Mouse (Mus musculus) myocyte (in vitro differentiated cells): ENCODE results near the gene Them7. TPM values are rescaled to one million over a fixed set of nuclear protein-coding genes. Genes with fewer than 3 reads are reported as not detected.

Source experiments
- H3K27me3 ChIP-seq: one replicate; pipeline ENCODE4 v1.6.1; 2011; ENCODE audit not compliant: control insufficient read depth, insufficient read depth, insufficient read length
- H3K36me3 ChIP-seq: one replicate; pipeline ENCODE4 v1.6.1; 2011; ENCODE audit not compliant: control insufficient read depth, insufficient read depth
- H3K4me2 ChIP-seq: one replicate; pipeline ENCODE4 v1.6.1; 2011; ENCODE audit warnings: low read depth, control low read depth
- H3K4me3 ChIP-seq: one replicate; pipeline ENCODE4 v1.5.1; 2011; ENCODE audit warnings: mild to moderate bottlenecking, control low read depth, moderate library complexity
- H3K79me2 ChIP-seq: one replicate; pipeline ENCODE4 v1.6.1; 2011; ENCODE audit not compliant: control insufficient read depth, insufficient read depth
- H3ac ChIP-seq: one replicate; pipeline ENCODE4 v1.6.1; 2011; ENCODE audit not compliant: control insufficient read depth, insufficient read length
- CEBPB ChIP-seq: IDR thresholded peaks from 2 replicates; pipeline ENCODE4 v1.6.1; 2011; ENCODE audit warnings: mild to moderate bottlenecking, moderate library complexity; ENCODE audit not compliant: poor library complexity, insufficient read depth, severe bottlenecking
- E2F4 ChIP-seq: IDR thresholded peaks from one replicate; pipeline ENCODE4 v1.6.1; 2011; ENCODE audit warnings: mild to moderate bottlenecking, control low read depth, moderate library complexity; ENCODE audit not compliant: insufficient read depth
- MAX ChIP-seq: IDR thresholded peaks from one replicate; pipeline ENCODE4 v1.6.1; 2011; ENCODE audit warnings: low read depth, mild to moderate bottlenecking, control low read depth
- MYOD1 ChIP-seq, 3 experiments: IDR thresholded peaks; one replicate each; pipeline ENCODE4 v1.6.1; 2011; ENCODE audit warnings: control low read depth in 2 of 3, low read depth in 2 of 3, mild to moderate bottlenecking in 2 of 3, moderate library complexity in 1 of 3; ENCODE audit not compliant: insufficient read length in 2 of 3, control insufficient read depth in 1 of 3
- MYOG ChIP-seq, 3 experiments: IDR thresholded peaks; one replicate each; pipeline ENCODE4 v1.6.1; 2011; ENCODE audit warnings: control low read depth in 2 of 3, low read depth in 2 of 3, mild to moderate bottlenecking in 2 of 3; ENCODE audit not compliant: insufficient read length in 2 of 3, control insufficient read depth in 1 of 3, insufficient read depth in 1 of 3
- POLR2A ChIP-seq: IDR thresholded peaks from one replicate; pipeline ENCODE4 v1.6.1; 2011; ENCODE audit warnings: low read depth, mild to moderate bottlenecking, control low read depth, moderate library complexity; ENCODE audit not compliant: insufficient read length
- POLR2AphosphoS2 ChIP-seq: IDR thresholded peaks from one replicate; pipeline ENCODE4 v1.6.1; 2011; ENCODE audit warnings: low read depth, control low read depth; ENCODE audit not compliant: insufficient read length
- REST ChIP-seq: IDR thresholded peaks from one replicate; pipeline ENCODE4 v1.6.1; 2011; ENCODE audit warnings: mild to moderate bottlenecking, control low read depth, moderate library complexity; ENCODE audit not compliant: insufficient read depth, insufficient read length
- SRF ChIP-seq: IDR thresholded peaks from one replicate; pipeline ENCODE4 v1.6.1; 2011; ENCODE audit warnings: low read depth; ENCODE audit not compliant: control insufficient read depth, insufficient read length
- TCF12 ChIP-seq: IDR thresholded peaks from one replicate; pipeline ENCODE4 v1.6.1; 2011; ENCODE audit warnings: mild to moderate bottlenecking, control low read depth; ENCODE audit not compliant: poor library complexity, insufficient read depth, severe bottlenecking
- TCF3 ChIP-seq: IDR thresholded peaks from one replicate; pipeline ENCODE4 v1.6.1; 2011; ENCODE audit warnings: low read depth, control low read depth; ENCODE audit not compliant: insufficient read length
- USF1 ChIP-seq: IDR thresholded peaks from one replicate; pipeline ENCODE4 v1.6.1; 2011; ENCODE audit warnings: low read depth, mild to moderate bottlenecking, control low read depth, moderate library complexity
- polyA plus RNA-seq: library from polyadenylated mRNA; unstranded; fragments of >200 nt; fragmentation: generic; extraction: Trizol; gene quantifications from one replicate; pipeline ENCODE4 v1.2.1, GENCODE M21; 2012; ENCODE audit warnings: missing spikeins

The Them7 gene
- polyA plus RNA-seq, 1 experiment, result not detected

DNA sequence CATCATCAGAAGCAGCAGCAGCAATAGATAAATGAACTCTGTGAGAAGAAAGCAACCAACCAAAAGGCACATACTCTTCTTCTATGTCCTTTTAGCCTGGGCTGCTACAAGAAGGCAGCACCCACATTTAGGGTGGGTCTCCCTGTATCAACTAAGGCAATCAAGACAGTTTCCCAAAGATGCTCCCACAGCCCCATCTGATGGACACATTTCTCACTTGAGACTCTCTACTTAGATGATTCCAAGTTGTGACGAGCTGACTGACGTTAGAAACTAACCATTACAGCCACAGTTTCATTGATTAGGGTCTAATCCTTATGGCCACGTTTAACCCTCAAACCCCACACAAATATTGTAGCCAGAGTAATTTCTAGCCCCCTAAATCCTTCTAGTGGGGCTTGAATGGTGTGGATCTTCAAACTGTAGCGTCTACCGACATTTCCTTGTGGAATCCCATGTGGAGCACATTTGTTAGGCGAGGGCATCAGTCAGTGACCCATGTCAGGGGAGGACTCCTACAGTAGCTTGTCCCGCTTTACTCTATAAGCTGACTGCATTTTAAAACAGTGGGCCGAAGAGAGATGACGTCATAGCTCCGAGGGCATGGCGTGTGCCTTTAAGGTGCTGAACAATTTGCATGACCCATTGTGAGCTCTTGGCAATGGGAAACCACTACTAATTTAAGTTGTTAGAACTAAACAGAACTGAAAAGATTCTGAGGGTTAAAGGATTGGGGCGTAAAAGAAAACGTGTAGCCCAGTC is 38.2 kb upstream of the Them7 start:
- TF ChIP-seq MYOG (IDR thresholded peaks at IDR 0.05; ENCODE audit: control insufficient read depth in 1 of 3, insufficient read depth in 1 of 3, insufficient read length in 2 of 3, low read depth in 2 of 3), result no peak
- TF ChIP-seq REST, result no peak
- no peak for TF ChIP-seq USF1
- TF ChIP-seq MAX, result no peak
- TF ChIP-seq MYOD1 (IDR thresholded peaks at IDR 0.05; ENCODE audit: control insufficient read depth in 1 of 3, insufficient read length in 2 of 3, low read depth in 2 of 3), result no peak
- TF ChIP-seq SRF, result no peak
- TF ChIP-seq TCF12, result no peak
- TF ChIP-seq POLR2A, result no peak
- no peak for TF ChIP-seq TCF3
- TF ChIP-seq E2F4, result no peak
- no peak for TF ChIP-seq CEBPB
- TF ChIP-seq POLR2AphosphoS2, result no peak
- H3K27me3 ChIP-seq, result no peaks in the 10 kb centered on the region

GRCm38 (mm10) chr2:105186591-105186990 is 37.5 kb upstream of the Them7 start:
- Histone ChIP-seq H3ac (no peak overlapping the region), H3K4me2 (no peak overlapping the region), H3K27me3 (no peaks in the 10 kb centered on the region), H3K4me3 (no peak overlapping the region), H3K79me2 (no peaks in the 10 kb centered on the region), H3K36me3 (no peaks in the 10 kb centered on the region)
- TF ChIP-seq TCF3 (no peak), POLR2A (no peak), E2F4 (no peak), MYOD1 (IDR thresholded peaks at IDR 0.05; ENCODE audit: control insufficient read depth in 1 of 3, insufficient read length in 2 of 3, low read depth in 2 of 3) (no peak), SRF (no peak), TCF12 (no peak), CEBPB (no peak)

More for the DNA sequence above, 38.2 kb upstream of the Them7 start:
- no peak overlapping the region for H3K4me2 ChIP-seq
- H3K4me3 ChIP-seq, result no peak overlapping the region
- H3K79me2 ChIP-seq, result no peaks in the 10 kb centered on the region
- H3K36me3 ChIP-seq, result no peaks in the 10 kb centered on the region
- no peak overlapping the region for H3ac ChIP-seq

DNA sequence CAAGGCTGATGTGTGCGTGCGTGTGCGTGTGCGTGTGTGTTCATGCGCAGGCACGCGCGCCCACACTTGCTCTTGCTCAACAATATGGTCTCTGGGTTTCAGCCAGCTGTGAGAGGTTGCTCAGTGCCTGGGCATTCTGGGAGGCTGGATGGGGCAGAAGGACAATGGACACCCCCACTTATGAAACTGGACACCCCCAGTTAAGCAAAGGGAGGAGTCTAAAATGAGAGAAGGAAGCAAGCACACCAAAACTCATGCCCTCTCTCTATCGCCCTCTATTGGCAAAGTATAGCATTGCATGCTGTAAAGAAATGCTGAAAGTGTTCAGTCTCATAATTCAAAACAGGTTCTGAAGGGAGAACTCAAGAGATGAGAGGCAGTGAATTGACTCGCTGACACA is 35.9 kb upstream of the Them7 start:
- Histone ChIP-seq H3K79me2 (no peaks in the 10 kb centered on the region), H3K4me2 (no peak overlapping the region), H3ac (no peak overlapping the region), H3K36me3 (no peaks in the 10 kb centered on the region), H3K4me3 (no peak overlapping the region), H3K27me3 (no peaks in the 10 kb centered on the region)
- TF ChIP-seq MAX (no peak), POLR2AphosphoS2 (no peak), SRF (no peak), MYOD1 (IDR thresholded peaks at IDR 0.05; ENCODE audit: control insufficient read depth in 1 of 3, insufficient read length in 2 of 3, low read depth in 2 of 3) (no peak), CEBPB (no peak), E2F4 (no peak), REST (no peak), POLR2A (no peak), MYOG (IDR thresholded peaks at IDR 0.05; ENCODE audit: control insufficient read depth in 1 of 3, insufficient read depth in 1 of 3, insufficient read length in 2 of 3, low read depth in 2 of 3) (no peak), USF1 (no peak), TCF12 (no peak), TCF3 (no peak)

DNA sequence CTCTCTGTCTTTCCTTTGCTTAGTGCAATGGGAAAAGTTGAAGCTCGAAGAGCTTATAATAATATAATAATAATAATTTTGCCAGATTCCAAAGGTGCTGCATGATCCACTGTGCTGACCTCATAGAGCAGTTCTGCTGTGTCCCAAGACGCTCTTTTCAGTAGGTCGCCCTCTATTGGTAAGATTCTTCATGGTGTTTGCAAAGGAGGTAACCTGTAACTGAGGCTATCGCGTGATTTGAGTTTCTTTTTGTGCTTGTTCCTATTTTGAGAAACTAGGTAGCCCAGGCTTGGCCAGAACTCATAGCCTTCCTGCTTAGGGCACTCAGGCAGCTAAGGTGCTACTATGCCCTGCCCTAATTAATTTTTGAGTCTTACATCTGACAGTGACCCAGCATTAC is 34.8 kb upstream of the Them7 start:
- Histone ChIP-seq H3K4me2 (no peak overlapping the region), H3K4me3 (no peak overlapping the region), H3ac (no peak overlapping the region), H3K36me3 (no peaks in the 10 kb centered on the region), H3K27me3 (no peaks in the 10 kb centered on the region), H3K79me2 (no peaks in the 10 kb centered on the region)
- no peak for TF ChIP-seq TCF12
- TF ChIP-seq CEBPB, result no peak
- TF ChIP-seq USF1, result no peak
- no peak for TF ChIP-seq POLR2A
- no peak for TF ChIP-seq E2F4
- no peak for TF ChIP-seq MYOD1 (IDR thresholded peaks at IDR 0.05; ENCODE audit: control insufficient read depth in 1 of 3, insufficient read length in 2 of 3, low read depth in 2 of 3)
- TF ChIP-seq MYOG (IDR thresholded peaks at IDR 0.05; ENCODE audit: control insufficient read depth in 1 of 3, insufficient read depth in 1 of 3, insufficient read length in 2 of 3, low read depth in 2 of 3), result no peak
- no peak for TF ChIP-seq SRF

- Histone ChIP-seq H3K4me2 (no peak overlapping the region), H3K36me3 (no peaks in the 10 kb centered on the region), H3K27me3 (no peaks in the 10 kb centered on the region), H3K4me3 (no peak overlapping the region), H3ac (no peak overlapping the region), H3K79me2 (no peaks in the 10 kb centered on the region)
- TF ChIP-seq CEBPB, result no peak
- no peak for TF ChIP-seq REST
- TF ChIP-seq TCF12, result no peak
- TF ChIP-seq MAX, result no peak
Measured at GRCm38 (mm10) chr2:105200152-105200551, 24.0 kb upstream of the Them7 start.
